Mouse (Mus musculus) limb, embryonic 14.5 days (tissue): ENCODE data around the gene 4922502D21Rik. TPM values are rescaled to one million over a fixed set of nuclear protein-coding genes. Genes with fewer than 3 reads are reported as not detected.

Experiments used
- ATAC-seq: fragments of 200-750 bp; cut with Nextera tagmentation; 2 replicates; pipeline ENCODE4 v1.8.0; 2017; ENCODE audit warnings: low read depth, moderate number of reproducible peaks, moderate TSS enrichment; ENCODE audit not compliant: low FRiP score
- DNase-seq: peaks from one replicate; pipeline ENCODE4 v3.0.0-alpha.2; 2015; ENCODE audit warnings: low spot score
- H3K27ac ChIP-seq: fragments of 300-500 bp; sonication (generic); replicated peaks from 2 replicates; pipeline ENCODE4 v1.5.1; 2014; ENCODE audit warnings: low read depth, mild to moderate bottlenecking, low read length, moderate library complexity, mixed read lengths
- H3K27me3 ChIP-seq: fragments of 300-500 bp; sonication (generic); 2 replicates; pipeline ENCODE4 v1.6.1; 2014; ENCODE audit warnings: low read length, mixed read lengths; ENCODE audit not compliant: control insufficient read depth, insufficient read depth
- H3K36me3 ChIP-seq: fragments of 300-500 bp; sonication (generic); 2 replicates; pipeline ENCODE4 v1.6.1; 2014; ENCODE audit warnings: mild to moderate bottlenecking, low read length, moderate library complexity, mixed read lengths; ENCODE audit not compliant: control insufficient read depth, insufficient read depth
- H3K4me1 ChIP-seq: fragments of 300-500 bp; sonication (generic); 2 replicates; pipeline ENCODE4 v1.6.1; 2014; ENCODE audit warnings: antibody characterized with exemption, low read length, mixed read lengths; ENCODE audit not compliant: control insufficient read depth, insufficient read depth
- H3K4me2 ChIP-seq: fragments of 300-500 bp; sonication (generic); replicated peaks from 2 replicates; pipeline ENCODE4 v1.6.1; 2014; ENCODE audit warnings: low read depth, mild to moderate bottlenecking, low read length, moderate library complexity; ENCODE audit not compliant: severe bottlenecking
- H3K4me3 ChIP-seq: fragments of 300-500 bp; sonication (generic); replicated peaks from 2 replicates; pipeline ENCODE4 v1.5.1; 2014; ENCODE audit warnings: low read length
- H3K9ac ChIP-seq: fragments of 300-500 bp; sonication (generic); 2 replicates; pipeline ENCODE4 v1.6.1; 2014; ENCODE audit warnings: mild to moderate bottlenecking, low read depth, low read length, moderate library complexity; ENCODE audit not compliant: severe bottlenecking
- H3K9me3 ChIP-seq: fragments of 300-500 bp; sonication (generic); 2 replicates; pipeline ENCODE4 v1.6.1; 2016; ENCODE audit warnings: low read length; ENCODE audit not compliant: control insufficient read depth
- POLR2A ChIP-seq: fragments of 200-500 bp; IDR thresholded peaks from 2 replicates; pipeline ENCODE4 v1.8.0; 2012; ENCODE audit warnings: inconsistent platforms, mild to moderate bottlenecking, moderate library complexity, borderline replicate concordance; ENCODE audit not compliant: insufficient read depth, insufficient read length; ENCODE audit errors: extremely low read depth
- WGBS: fragments of 180-500 bp; shearing (Covaris S2); extraction: QIAGEN DNeasy Blood & Tissue Kit; methylation state at CpG from one replicate; pipeline ENCODE4 v1.1.7; 2014; 5-methylcytosine and 5-hydroxymethylcytosine counted together
- polyA plus RNA-seq, 2 experiments: library from polyadenylated mRNA; depleted of rRNA in 1 of 2; stranded (reverse) in 1 of 2; unstranded in 1 of 2; fragments of >200 nt; fragmentation: Nextera tagmentation in 1 of 2; extraction: Ambion mirVana in 1 of 2; gene quantifications; 2 replicates each; pipeline versions ENCODE4 v1.2.1 to v1.2.3; 2012 to 2014

The 4922502D21Rik gene
- polyA plus RNA-seq (2012; rRNA removed): not detected in 2 replicates
- not detected in 2 replicates for polyA plus RNA-seq (2014; fragmentation: Nextera tagmentation; extraction: Ambion mirVana)

GRCm38 (mm10) chr6:129331610-129332009 lies at the start of gene 4922502D21Rik:
Gene 4922502D21Rik (minus strand): TSS chr6:129331796.
- DNase-seq (no peak), ATAC-seq (no peak)
- H3K4me2 ChIP-seq: no peak within 1 kb of the TSS
- 59% methylated on average over 11 of the region's 11 CpGs for WGBS
- no peak within 1 kb of the TSS for H3K9ac ChIP-seq
- H3K4me1 ChIP-seq: no peaks in the 10 kb centered on the region
- H3K27ac ChIP-seq: no peak within 1 kb of the TSS
- H3K36me3 ChIP-seq: no peaks in the 10 kb centered on the region
- no peak within 1 kb of the TSS for H3K4me3 ChIP-seq
- TF ChIP-seq POLR2A: no peak
- H3K9me3 ChIP-seq: no peaks in the 10 kb centered on the region
- H3K27me3 ChIP-seq: no peaks in the 10 kb centered on the region

- DNase-seq (no peak), ATAC-seq (no peak)
- Histone ChIP-seq H3K27me3 (no peaks in the 10 kb centered on the region), H3K9me3 (no peaks in the 10 kb centered on the region), H3K4me1 (no peaks in the 10 kb centered on the region), H3K27ac (no peak overlapping the region), H3K4me2 (no peak overlapping the region), H3K9ac (no peak overlapping the region), H3K36me3 (no peaks in the 10 kb centered on the region), H3K4me3 (no peak overlapping the region)
- no peak for TF ChIP-seq POLR2A
- 60% methylated on average over 4 of the region's 4 CpGs for WGBS
Observed at GRCm38 (mm10) chr6:129380454-129380853, 48.9 kb upstream of the 4922502D21Rik start.

GRCm38 (mm10) chr6:129374937-129375471 lies 43.4 kb upstream of the 4922502D21Rik start:
- Histone ChIP-seq H3K4me2 (no peak overlapping the region), H3K36me3 (no peaks in the 10 kb centered on the region), H3K9me3 (no peaks in the 10 kb centered on the region), H3K4me1 (no peaks in the 10 kb centered on the region), H3K27me3 (no peaks in the 10 kb centered on the region), H3K27ac (no peak overlapping the region), H3K4me3 (no peak overlapping the region), H3K9ac (no peak overlapping the region)
- ATAC-seq: no peak
- no peak for DNase-seq
- TF ChIP-seq POLR2A: no peak
- 75% methylated on average over 2 of the region's 2 CpGs for WGBS

- WGBS: 66% methylated on average over 7 of the region's 7 CpGs
- Histone ChIP-seq H3K9me3 (no peaks in the 10 kb centered on the region), H3K9ac (no peak overlapping the region), H3K4me2 (no peak overlapping the region), H3K27me3 (no peaks in the 10 kb centered on the region), H3K36me3 (no peaks in the 10 kb centered on the region), H3K4me3 (no peak overlapping the region), H3K4me1 (no peaks in the 10 kb centered on the region), H3K27ac (no peak overlapping the region)
- no peak for DNase-seq
- no peak for ATAC-seq
- TF ChIP-seq POLR2A: no peak
Observed at GRCm38 (mm10) chr6:129369374-129370132, 38.0 kb upstream of the 4922502D21Rik start.

GRCm38 (mm10) chr6:129365959-129366359 lies 34.4 kb upstream of the 4922502D21Rik start:
- Histone ChIP-seq H3K4me3 (no peak overlapping the region), H3K27ac (no peak overlapping the region), H3K4me1 (no peaks in the 10 kb centered on the region), H3K36me3 (no peaks in the 10 kb centered on the region), H3K27me3 (no peaks in the 10 kb centered on the region), H3K4me2 (no peak overlapping the region), H3K9me3 (no peaks in the 10 kb centered on the region), H3K9ac (no peak overlapping the region)
- ATAC-seq (peak; percentile 65; the same call in 1 of the 2 replicates), DNase-seq (peak; percentile 84)
- 13% methylated on average over 6 of the region's 6 CpGs for WGBS
- TF ChIP-seq POLR2A: no peak
